In the genomic region with DNA sequence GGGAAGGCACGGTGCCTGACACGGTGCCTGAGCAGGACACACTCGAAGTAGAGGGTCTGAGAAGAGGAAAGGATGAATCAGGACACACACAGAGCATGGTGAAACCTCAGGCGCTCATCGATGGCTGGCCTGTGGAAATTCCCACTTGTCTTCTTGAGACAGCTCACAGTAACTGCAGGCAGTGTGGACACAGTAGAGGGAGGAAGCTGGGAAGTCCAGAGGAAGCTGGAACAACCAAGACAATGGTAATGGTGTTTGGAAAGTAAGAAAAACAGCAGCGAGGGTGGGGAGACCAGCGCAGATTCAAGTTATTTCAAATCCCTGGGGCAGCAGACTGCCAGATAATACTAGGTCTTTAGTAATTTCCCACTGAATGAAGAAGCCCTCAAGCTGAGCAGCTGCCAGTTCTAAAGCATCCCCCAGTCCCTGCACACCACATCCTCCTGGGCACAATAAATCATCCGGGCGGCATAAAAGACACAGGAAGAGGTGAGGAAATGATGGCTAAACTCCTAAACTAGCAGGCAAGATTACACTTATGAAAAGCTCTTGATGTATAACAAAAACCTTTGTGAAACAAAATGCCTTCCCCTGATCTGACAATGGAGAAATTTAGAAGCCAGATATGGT, we compare ENCODE assay signal across 14 mouse cellular contexts. TPM values are rescaled to one million over a fixed set of nuclear protein-coding genes. Genes with fewer than 3 reads are reported as not detected.
DNase-seq lines count a peak whose midpoint lies in the region; ATAC-seq and TF ChIP-seq lines count a peak whose summit lies in the region.
"Had no signal": no experiment of that assay in that cellular context is flagged by ENCODE, and none has a peak within 500 bp of the region (broad histone marks: within the 10 kb centered on the region; RNA-seq: fewer than 3 reads in every experiment).

No protein-coding gene starts in this region.

- no peaks in the 10 kb centered on the region for H3K27me3 ChIP-seq in midbrain, embryonic 14.5 days (ENCODE audit: control insufficient read depth, insufficient read depth, low read length)
- no peaks in the 10 kb centered on the region for H3K27me3 ChIP-seq in midbrain, postnatal 0 days (ENCODE audit: insufficient read depth, low read length)
- H3K27me3 ChIP-seq in hindbrain, embryonic 13.5 days = no peaks in the 10 kb centered on the region
- H3K27me3 ChIP-seq: forebrain, embryonic 13.5 days; limb, embryonic 15.5 days had no signal

- WGBS in midbrain, embryonic 14.5 days = 71% methylated on average over 9 of the region's 9 CpGs
- 68% methylated on average over 9 of the region's 9 CpGs for WGBS in midbrain, postnatal 0 days
- WGBS in hindbrain, embryonic 13.5 days = 63% methylated on average over 9 of the region's 9 CpGs

- no peaks in the 10 kb centered on the region for H3K4me1 ChIP-seq in midbrain, embryonic 14.5 days (ENCODE audit: control insufficient read depth, insufficient read depth, low read length)
- 0 out of 2 replicates have a peak, but pooled peaks cover 3% of the 10 kb centered on the region for H3K4me1 ChIP-seq in midbrain, postnatal 0 days (ENCODE audit: insufficient read depth, low read length)
- peaks cover 9% of the 10 kb centered on the region; the same call in 1 of the 2 replicates for H3K4me1 ChIP-seq in hindbrain, embryonic 13.5 days (replicated peaks)
- H3K4me1 ChIP-seq: forebrain, embryonic 13.5 days had no signal

- H3K4me3 ChIP-seq in midbrain, embryonic 14.5 days (replicated peaks; ENCODE audit: low read depth, low read length) = no peak overlapping the region
- H3K4me3 ChIP-seq in midbrain, postnatal 0 days (ENCODE audit: low read depth, low read length) = no peak overlapping the region
- H3K4me3 ChIP-seq in hindbrain, embryonic 13.5 days = no peak overlapping the region
- H3K4me3 ChIP-seq: forebrain, embryonic 13.5 days; limb, embryonic 15.5 days had no signal

- ATAC-seq in midbrain, embryonic 14.5 days (ENCODE audit: low FRiP score, low TSS enrichment) = no peak
- ATAC-seq in midbrain, postnatal 0 days (ENCODE audit: low FRiP score) = no peak
- no peak for ATAC-seq in hindbrain, embryonic 13.5 days (ENCODE audit: low FRiP score)
- ATAC-seq: forebrain, embryonic 13.5 days had no signal

- H3K9ac ChIP-seq in midbrain, embryonic 14.5 days (replicated peaks; ENCODE audit: low read length) = no peak overlapping the region
- no peak overlapping the region for H3K9ac ChIP-seq in midbrain, postnatal 0 days (replicated peaks; ENCODE audit: low read length, poor library complexity, severe bottlenecking)
- no peak overlapping the region for H3K9ac ChIP-seq in hindbrain, embryonic 13.5 days
- H3K9ac ChIP-seq: forebrain, embryonic 13.5 days; limb, embryonic 15.5 days had no signal

- no peak overlapping the region for H3K4me2 ChIP-seq in midbrain, embryonic 14.5 days (ENCODE audit: low read length)
- no peak overlapping the region for H3K4me2 ChIP-seq in midbrain, postnatal 0 days (ENCODE audit: low read depth, low read length, poor library complexity, severe bottlenecking)
- no peak overlapping the region for H3K4me2 ChIP-seq in hindbrain, embryonic 13.5 days
- H3K4me2 ChIP-seq: forebrain, embryonic 13.5 days; heart, embryonic 11.5 days; limb, embryonic 15.5 days had no signal

- H3K36me3 ChIP-seq in midbrain, embryonic 14.5 days (ENCODE audit: control insufficient read depth, insufficient read depth, low read length) = no peaks in the 10 kb centered on the region
- no peaks in the 10 kb centered on the region for H3K36me3 ChIP-seq in midbrain, postnatal 0 days (ENCODE audit: insufficient read depth, low read length)
- H3K36me3 ChIP-seq in hindbrain, embryonic 13.5 days = no peaks in the 10 kb centered on the region
- H3K36me3 ChIP-seq: limb, embryonic 15.5 days had no signal

- no peak for TF ChIP-seq CTCF in midbrain, postnatal 0 days (IDR thresholded peaks at IDR 0.05)

- peak; percentile 3 for DNase-seq in adrenal gland, postnatal 10 days
- no peak for DNase-seq in adrenal gland, postnatal 36 days
- DNase-seq in midbrain, embryonic 14.5 days = peak; percentile 27
- DNase-seq in midbrain, postnatal 0 days (ENCODE audit: low spot score) = no peak
- peak; percentile 35 to 45 for DNase-seq in kidney, postnatal 4 days
- DNase-seq in yolk sac, embryonic 10.5 days (ENCODE audit: low spot score) = peak; percentile 3
- DNase-seq in right cerebral cortex, adult 2 months (ENCODE audit: low spot score in 2 of 2) = no peak
- DNase-seq: cerebellum, postnatal 14 days had no signal

- no peaks in the 10 kb centered on the region for H3K9me3 ChIP-seq in midbrain, embryonic 14.5 days (ENCODE audit: control insufficient read depth, low read length)
- no peaks in the 10 kb centered on the region for H3K9me3 ChIP-seq in midbrain, postnatal 0 days (ENCODE audit: low read length)
- H3K9me3 ChIP-seq in hindbrain, embryonic 13.5 days = no peaks in the 10 kb centered on the region
- H3K9me3 ChIP-seq: forebrain, embryonic 13.5 days; limb, embryonic 15.5 days had no signal

- H3K27ac ChIP-seq in midbrain, embryonic 14.5 days (replicated peaks; ENCODE audit: low read depth, low read length) = no peak overlapping the region
- no peak overlapping the region for H3K27ac ChIP-seq in midbrain, postnatal 0 days (ENCODE audit: low read depth, low read length)
- no peak overlapping the region for H3K27ac ChIP-seq in hindbrain, embryonic 13.5 days
- H3K27ac ChIP-seq: forebrain, embryonic 13.5 days; limb, embryonic 15.5 days had no signal

RNA-seq across cellular contexts. Expression of a gene that starts 24.3 kb away (rescaled TPM):
- 1 to 10 TPM; 2.8 to 3.2 TPM for total RNA-seq in adrenal gland, postnatal 10 days (2021)
- under 1 TPM; 0.63 to 0.92 TPM for total RNA-seq in adrenal gland, postnatal 36 days (2021)
- 4.5 and 5.1 TPM in 2 replicates for polyA plus RNA-seq in midbrain, embryonic 14.5 days (2014; fragmentation: Nextera tagmentation; extraction: Ambion mirVana)
- 10.2 and 11.3 TPM in 2 replicates for total RNA-seq in midbrain, postnatal 0 days (2014; rRNA removed)
- polyA plus RNA-seq in midbrain, postnatal 0 days (2015; fragmentation: Nextera tagmentation; extraction: Ambion mirVana) = 9.1 and 9.5 TPM in 2 replicates
- polyA plus RNA-seq in hindbrain, embryonic 13.5 days (2015; fragmentation: Nextera tagmentation; extraction: Ambion mirVana) = 4.6 and 5.0 TPM in 2 replicates
- total RNA-seq: megakaryocyte-erythroid progenitor cell, adult 5-6 weeks; MEL had no signal

Comparison
In these comparisons a context has a peak if more than half of its experiments do, and no peak if none do; other contexts are left out.
1. DNase-seq: peak in adrenal gland, postnatal 10 days (single experiment), midbrain, embryonic 14.5 days (single experiment), kidney, postnatal 4 days (2 of 2) and yolk sac, embryonic 10.5 days (single experiment); none in adrenal gland, postnatal 36 days (0 of 2), midbrain, postnatal 0 days (single experiment) and right cerebral cortex, adult 2 months (0 of 2).